Mouse (Mus musculus): ENCODE results near the gene Dtwd1. TPM values are rescaled to one million over a fixed set of nuclear protein-coding genes. Genes with fewer than 3 reads are reported as not detected.
"Not testable (repeated sequence)": the region's sequence is repeated elsewhere in the genome, so short reads cannot be mapped to it uniquely, and the experiment has no call there.

Gene Dtwd1
- polyA plus RNA-seq, 1 experiment, result 0.66 TPM

GRCm38 (mm10) chr2:126191306-126191705, 39.4 kb downstream of the Dtwd1 start:
- TF ChIP-seq CTCF (IDR thresholded peaks at IDR 0.05; ENCODE audit: extremely low read depth, insufficient read length, insufficient replicate concordance, low read depth, low read length) (no peak), POLR2A (IDR thresholded peaks at IDR 0.05; ENCODE audit: low read depth, low read length) (no peak)
- H3K4me1 ChIP-seq (ENCODE audit: control insufficient read depth, insufficient read depth, insufficient read length, low read length), result no peaks in the 10 kb centered on the region
- 70% methylated on average over 4 of the region's 4 CpGs for WGBS
- H3K27me3 ChIP-seq (ENCODE audit: control insufficient read depth, insufficient read depth, low read length), result no peaks in the 10 kb centered on the region
- H3K4me3 ChIP-seq (ENCODE audit: low read depth, low read length), result no peak overlapping the region
- H3K27ac ChIP-seq (ENCODE audit: insufficient read depth, low read depth, low read length), result no peak overlapping the region
- no peaks in the 10 kb centered on the region for H3K36me3 ChIP-seq (ENCODE audit: control insufficient read depth, insufficient read depth, low read length)

GRCm38 (mm10) chr2:126192129-126192528, 40.2 kb downstream of the Dtwd1 start:
- no peaks in the 10 kb centered on the region for H3K4me1 ChIP-seq (ENCODE audit: control insufficient read depth, insufficient read depth, insufficient read length, low read length)
- 78% methylated on average over 2 of the region's 2 CpGs for WGBS
- no peak overlapping the region for H3K27ac ChIP-seq (ENCODE audit: insufficient read depth, low read depth, low read length)
- no peak overlapping the region for H3K4me3 ChIP-seq (ENCODE audit: low read depth, low read length)
- H3K27me3 ChIP-seq (ENCODE audit: control insufficient read depth, insufficient read depth, low read length), result no peaks in the 10 kb centered on the region
- no peak for TF ChIP-seq POLR2A (IDR thresholded peaks at IDR 0.05; ENCODE audit: low read depth, low read length)
- TF ChIP-seq CTCF (IDR thresholded peaks at IDR 0.05; ENCODE audit: extremely low read depth, insufficient read length, insufficient replicate concordance, low read depth, low read length), result no peak
- no peaks in the 10 kb centered on the region for H3K36me3 ChIP-seq (ENCODE audit: control insufficient read depth, insufficient read depth, low read length)

GRCm38 (mm10) chr2:126195631-126196356, 43.9 kb downstream of the Dtwd1 start:
- Histone ChIP-seq H3K27ac (ENCODE audit: insufficient read depth, low read depth, low read length) (no peak overlapping the region), H3K27me3 (ENCODE audit: control insufficient read depth, insufficient read depth, low read length) (no peaks in the 10 kb centered on the region), H3K4me3 (ENCODE audit: low read depth, low read length) (no peak overlapping the region), H3K4me1 (ENCODE audit: control insufficient read depth, insufficient read depth, insufficient read length, low read length) (no peaks in the 10 kb centered on the region), H3K36me3 (ENCODE audit: control insufficient read depth, insufficient read depth, low read length) (no peaks in the 10 kb centered on the region)
- TF ChIP-seq CTCF (IDR thresholded peaks at IDR 0.05; ENCODE audit: extremely low read depth, insufficient read length, insufficient replicate concordance, low read depth, low read length) (no peak), POLR2A (IDR thresholded peaks at IDR 0.05; ENCODE audit: low read depth, low read length) (no peak)
- 70% methylated on average over 12 of the region's 12 CpGs for WGBS

- Histone ChIP-seq H3K27ac (ENCODE audit: insufficient read depth, low read depth, low read length) (no peak overlapping the region), H3K27me3 (ENCODE audit: control insufficient read depth, insufficient read depth, low read length) (no peaks in the 10 kb centered on the region), H3K36me3 (ENCODE audit: control insufficient read depth, insufficient read depth, low read length) (no peaks in the 10 kb centered on the region), H3K4me3 (ENCODE audit: low read depth, low read length) (no peak overlapping the region), H3K4me1 (ENCODE audit: control insufficient read depth, insufficient read depth, insufficient read length, low read length) (no peaks in the 10 kb centered on the region)
- TF ChIP-seq CTCF (IDR thresholded peaks at IDR 0.05; ENCODE audit: extremely low read depth, insufficient read length, insufficient replicate concordance, low read depth, low read length) (no peak), POLR2A (IDR thresholded peaks at IDR 0.05; ENCODE audit: low read depth, low read length) (no peak)
- WGBS, result 70% methylated on average over 3 of the region's 3 CpGs
These were observed 47.0 kb downstream of the Dtwd1 start for GRCm38 (mm10) chr2:126198971-126199370.

- 77% methylated on average over 6 of the region's 6 CpGs for WGBS
These were observed 59.2 kb downstream of the Dtwd1 start for GRCm38 (mm10) chr2:126211011-126211680.

GRCm38 (mm10) chr2:126214800-126215199, 62.9 kb downstream of the Dtwd1 start, which contains the start of gene Gm17555:
TSS of gene Gm17555 (plus strand) at chr2:126215100.
- 89% methylated on average over 3 of the region's 3 CpGs for WGBS
- H3K4me3 ChIP-seq (ENCODE audit: low read depth, low read length); H3K36me3 ChIP-seq (ENCODE audit: control insufficient read depth, insufficient read depth, low read length); H3K27me3 ChIP-seq (ENCODE audit: control insufficient read depth, insufficient read depth, low read length); H3K27ac ChIP-seq (ENCODE audit: insufficient read depth, low read depth, low read length); H3K4me1 ChIP-seq (ENCODE audit: control insufficient read depth, insufficient read depth, insufficient read length, low read length): not testable (repeated sequence)

More at GRCm38 (mm10) chr2:126211011-126211680, 59.2 kb downstream of the Dtwd1 start:
- TF ChIP-seq CTCF (IDR thresholded peaks at IDR 0.05; ENCODE audit: extremely low read depth, insufficient read length, insufficient replicate concordance, low read depth, low read length) (no peak), POLR2A (IDR thresholded peaks at IDR 0.05; ENCODE audit: low read depth, low read length) (no peak)
- Histone ChIP-seq H3K27ac (ENCODE audit: insufficient read depth, low read depth, low read length) (no peak overlapping the region), H3K4me3 (ENCODE audit: low read depth, low read length) (no peak overlapping the region), H3K27me3 (ENCODE audit: control insufficient read depth, insufficient read depth, low read length) (no peaks in the 10 kb centered on the region), H3K36me3 (ENCODE audit: control insufficient read depth, insufficient read depth, low read length) (no peaks in the 10 kb centered on the region), H3K4me1 (ENCODE audit: control insufficient read depth, insufficient read depth, insufficient read length, low read length) (no peaks in the 10 kb centered on the region)

Other genes starting within 250 kb of the Dtwd1 start
- gene Fgf7, start 117.5 kb upstream of the Dtwd1 start, polyA plus RNA-seq (2012; rRNA removed), result 1.0 and 1.6 TPM in 2 replicates
- not detected in 2 replicates for gene Fam227b, start 137 bp upstream of the Dtwd1 start, polyA plus RNA-seq (2012; rRNA removed)
- not detected in 2 replicates for gene Gm17555, start 63.0 kb downstream of the Dtwd1 start, polyA plus RNA-seq (2012; rRNA removed)